Mouse (Mus musculus) liver, embryonic 16.5 days (tissue): ENCODE results near the gene Plcd3. TPM values are rescaled to one million over a fixed set of nuclear protein-coding genes. Genes with fewer than 3 reads are reported as not detected.

ENCODE experiments used
- ATAC-seq: fragments of 200-750 bp; cut with Nextera tagmentation; 2 replicates; pipeline ENCODE4 v1.8.0; 2017; ENCODE audit warnings: low read depth, mild to moderate bottlenecking, moderate number of reproducible peaks, moderate library complexity
- H3K27ac ChIP-seq: fragments of 300-500 bp; sonication (generic); 2 replicates; pipeline ENCODE4 v1.5.1; 2014; ENCODE audit warnings: mild to moderate bottlenecking, low read length
- H3K27me3 ChIP-seq: fragments of 300-500 bp; sonication (generic); 2 replicates; pipeline ENCODE4 v1.6.1; 2014; ENCODE audit warnings: low read depth, low read length, mixed read lengths; ENCODE audit not compliant: control insufficient read depth, insufficient read depth
- H3K36me3 ChIP-seq: fragments of 300-500 bp; sonication (generic); 2 replicates; pipeline ENCODE4 v1.6.1; 2014; ENCODE audit warnings: mild to moderate bottlenecking; ENCODE audit not compliant: control insufficient read depth, insufficient read depth
- H3K4me1 ChIP-seq: fragments of 300-500 bp; sonication (generic); 2 replicates; pipeline ENCODE4 v1.6.1; 2014; ENCODE audit warnings: low read depth, low read length, mixed read lengths; ENCODE audit not compliant: control insufficient read depth
- H3K4me2 ChIP-seq: fragments of 300-500 bp; sonication (generic); 2 replicates; pipeline ENCODE4 v1.6.1; 2014; ENCODE audit warnings: low read depth, low read length, mixed read lengths
- H3K4me3 ChIP-seq: fragments of 300-500 bp; sonication (generic); 2 replicates; pipeline ENCODE4 v1.5.1; 2014; ENCODE audit warnings: low read depth, mild to moderate bottlenecking, low read length
- H3K9ac ChIP-seq: fragments of 300-500 bp; sonication (generic); 2 replicates; pipeline ENCODE4 v1.6.1; 2014; ENCODE audit warnings: low read depth, low read length
- H3K9me3 ChIP-seq: fragments of 300-500 bp; sonication (generic); replicated peaks from 2 replicates; pipeline ENCODE4 v1.6.1; 2016; ENCODE audit warnings: low read length; ENCODE audit not compliant: control insufficient read depth
- WGBS: fragments of 180-500 bp; shearing (Covaris S2); extraction: QIAGEN DNeasy Blood & Tissue Kit; methylation state at CpG from one replicate; pipeline ENCODE4 v1.1.7; 2014; ENCODE audit not compliant: insufficient replicate concordance; 5-methylcytosine and 5-hydroxymethylcytosine counted together
- polyA plus RNA-seq: library from polyadenylated mRNA; unstranded; fragments of >200 nt; fragmentation: Nextera tagmentation; extraction: Ambion mirVana; gene quantifications from 2 replicates; pipeline ENCODE4 v1.2.1, GENCODE M21; 2015

Plcd3 gene
- polyA plus RNA-seq, 1 experiment from 2014 or later = 0.40 TPM

GRCm38 (mm10) chr11:103074796-103075323, 26.6 kb downstream of the Plcd3 start:
- no peak overlapping the region for H3K9ac ChIP-seq
- H3K27me3 ChIP-seq = peaks cover 8% of the 10 kb centered on the region
- H3K27ac ChIP-seq = no peak overlapping the region
- H3K9me3 ChIP-seq = no peaks in the 10 kb centered on the region
- H3K4me1 ChIP-seq = no peaks in the 10 kb centered on the region
- H3K4me2 ChIP-seq = no peak overlapping the region
- H3K4me3 ChIP-seq = no peak overlapping the region
- WGBS = 23% methylated on average over 10 of the region's 10 CpGs
- H3K36me3 ChIP-seq = no peaks in the 10 kb centered on the region
- no peak for ATAC-seq

GRCm38 (mm10) chr11:103074121-103074650, 27.3 kb downstream of the Plcd3 start:
- Histone ChIP-seq H3K4me3 (no peak overlapping the region), H3K4me1 (no peaks in the 10 kb centered on the region), H3K36me3 (0 out of 2 replicates have a peak, but pooled peaks cover under 1% of the 10 kb centered on the region), H3K27me3 (peaks cover 1% of the 10 kb centered on the region), H3K9me3 (no peaks in the 10 kb centered on the region), H3K9ac (no peak overlapping the region), H3K4me2 (no peak overlapping the region), H3K27ac (no peak overlapping the region)
- no peak for ATAC-seq
- 59% methylated on average over 10 of the region's 10 CpGs for WGBS

GRCm38 (mm10) chr11:103073671-103074070, 27.8 kb downstream of the Plcd3 start:
- Histone ChIP-seq H3K27me3 (no peaks in the 10 kb centered on the region; the same call in none of the 2 replicates), H3K9ac (no peak overlapping the region), H3K4me3 (no peak overlapping the region), H3K27ac (no peak overlapping the region), H3K9me3 (no peaks in the 10 kb centered on the region), H3K36me3 (0 out of 2 replicates have a peak, but pooled peaks cover 5% of the 10 kb centered on the region), H3K4me1 (no peaks in the 10 kb centered on the region), H3K4me2 (no peak overlapping the region)
- ATAC-seq = no peak
- 83% methylated on average over 7 of the region's 7 CpGs for WGBS

- ATAC-seq = no peak
- WGBS = 82% methylated on average over 10 of the region's 10 CpGs
These were observed 31.1 kb downstream of the Plcd3 start for GRCm38 (mm10) chr11:103070322-103070880.

GRCm38 (mm10) chr11:103069731-103070130, 31.7 kb downstream of the Plcd3 start:
- Histone ChIP-seq H3K4me1 (no peaks in the 10 kb centered on the region), H3K9ac (no peak overlapping the region), H3K36me3 (peaks cover 31% of the 10 kb centered on the region), H3K4me3 (no peak overlapping the region), H3K4me2 (no peak overlapping the region), H3K27me3 (no peaks in the 10 kb centered on the region), H3K9me3 (no peaks in the 10 kb centered on the region), H3K27ac (no peak overlapping the region)
- 89% methylated on average over 2 of the region's 2 CpGs for WGBS
- ATAC-seq = no peak

More at GRCm38 (mm10) chr11:103070322-103070880, 31.1 kb downstream of the Plcd3 start:
- Histone ChIP-seq H3K27me3 (no peaks in the 10 kb centered on the region), H3K9ac (no peak overlapping the region), H3K36me3 (peaks cover 27% of the 10 kb centered on the region), H3K4me2 (no peak overlapping the region), H3K4me1 (no peaks in the 10 kb centered on the region), H3K9me3 (no peaks in the 10 kb centered on the region), H3K27ac (no peak overlapping the region), H3K4me3 (no peak overlapping the region)

GRCm38 (mm10) chr11:103068884-103069283, 32.6 kb downstream of the Plcd3 start:
- H3K27ac ChIP-seq = no peak overlapping the region
- no peak for ATAC-seq
- peaks cover 40% of the 10 kb centered on the region for H3K36me3 ChIP-seq

GRCm38 (mm10) chr11:103068272-103068671, 33.2 kb downstream of the Plcd3 start:
- Histone ChIP-seq H3K4me1 (no peaks in the 10 kb centered on the region), H3K27ac (no peak overlapping the region), H3K4me3 (no peak overlapping the region), H3K4me2 (no peak overlapping the region), H3K36me3 (peaks cover 45% of the 10 kb centered on the region), H3K27me3 (no peaks in the 10 kb centered on the region), H3K9ac (no peak overlapping the region), H3K9me3 (no peaks in the 10 kb centered on the region)
- 93% methylated on average over 4 of the region's 4 CpGs for WGBS
- no peak for ATAC-seq

More at GRCm38 (mm10) chr11:103068884-103069283, 32.6 kb downstream of the Plcd3 start:
- WGBS = 90% methylated on average over 11 of the region's 11 CpGs
- Histone ChIP-seq H3K4me2 (no peak overlapping the region), H3K27me3 (no peaks in the 10 kb centered on the region), H3K9ac (no peak overlapping the region), H3K4me1 (no peaks in the 10 kb centered on the region), H3K9me3 (no peaks in the 10 kb centered on the region), H3K4me3 (no peak overlapping the region)

GRCm38 (mm10) chr11:103067457-103068001, 33.9 kb downstream of the Plcd3 start:
- Histone ChIP-seq H3K27me3 (no peaks in the 10 kb centered on the region), H3K9ac (no peak overlapping the region), H3K4me1 (no peaks in the 10 kb centered on the region), H3K4me3 (no peak overlapping the region), H3K27ac (no peak overlapping the region), H3K36me3 (peaks cover 49% of the 10 kb centered on the region), H3K4me2 (no peak overlapping the region), H3K9me3 (no peaks in the 10 kb centered on the region)
- ATAC-seq = no peak
- WGBS = 83% methylated on average over 8 of the region's 8 CpGs

- Histone ChIP-seq H3K4me1 (no peaks in the 10 kb centered on the region), H3K9ac (no peak overlapping the region), H3K4me2 (no peak overlapping the region), H3K36me3 (peaks cover 50% of the 10 kb centered on the region), H3K4me3 (no peak overlapping the region), H3K9me3 (no peaks in the 10 kb centered on the region), H3K27ac (no peak overlapping the region), H3K27me3 (no peaks in the 10 kb centered on the region)
- no peak for ATAC-seq
- WGBS = 88% methylated on average over 6 of the region's 6 CpGs
These were observed 34.5 kb downstream of the Plcd3 start for GRCm38 (mm10) chr11:103067051-103067361.
